Mouse (Mus musculus) forelimb bud, embryonic 11.5 days (tissue): ENCODE measurements around the gene Slc36a2.

Experiments used
- DNase-seq: peaks from one replicate; pipeline ENCODE4 v3.0.0-alpha.2; 2012; ENCODE audit warnings: low read depth, low spot score

Slc36a2 gene

GRCm38 (mm10) chr11:55184733-55185291, at the start of gene Slc36a2:
TSS of gene Slc36a2 (minus strand) at chr11:55185077.
- no peak for DNase-seq

DNA sequence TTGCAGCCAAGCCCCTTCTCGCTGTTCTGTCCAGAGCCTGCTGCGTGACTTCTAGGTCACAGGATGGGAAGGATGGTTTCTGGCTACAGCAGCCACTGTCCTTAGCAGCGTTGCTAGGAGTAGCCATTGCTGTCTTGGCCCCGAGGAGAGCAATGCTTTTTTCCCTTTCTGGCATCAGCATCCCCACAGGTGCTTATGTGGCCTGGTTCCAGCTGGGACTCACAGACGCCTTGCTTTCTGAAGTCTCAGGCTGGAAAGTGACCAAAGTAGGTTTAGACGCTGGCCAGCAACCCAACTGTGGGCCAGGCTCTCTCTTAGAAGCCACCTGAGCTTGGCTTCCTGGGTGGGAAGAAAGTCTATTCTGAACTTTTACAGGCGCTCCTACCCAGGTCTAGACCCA, 49.4 kb upstream of the Slc36a2 start:
- DNase-seq, result no peak

DNA sequence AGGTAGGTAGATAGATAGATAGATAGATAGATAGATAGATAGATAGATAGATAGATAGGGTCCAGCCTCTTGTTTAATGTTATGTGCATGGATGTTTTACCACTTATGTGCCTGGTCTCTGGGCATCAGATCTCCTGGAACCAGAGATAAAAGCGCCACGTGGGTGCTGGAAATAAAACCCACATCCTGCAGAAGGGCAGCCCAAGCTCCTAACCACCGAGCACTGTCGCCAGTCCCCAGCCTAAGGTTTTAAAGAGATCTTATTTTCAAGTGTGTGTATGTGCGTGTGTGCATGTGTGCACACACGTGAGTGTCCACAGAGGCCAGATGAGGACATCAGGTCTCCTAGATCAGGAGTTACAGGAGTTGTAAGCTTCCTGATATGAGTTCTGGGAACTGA, 46.2 kb upstream of the Slc36a2 start:
- DNase-seq, result no peak

- no peak for DNase-seq
Measured at GRCm38 (mm10) chr11:55221306-55221705, 36.4 kb upstream of the Slc36a2 start.

DNA sequence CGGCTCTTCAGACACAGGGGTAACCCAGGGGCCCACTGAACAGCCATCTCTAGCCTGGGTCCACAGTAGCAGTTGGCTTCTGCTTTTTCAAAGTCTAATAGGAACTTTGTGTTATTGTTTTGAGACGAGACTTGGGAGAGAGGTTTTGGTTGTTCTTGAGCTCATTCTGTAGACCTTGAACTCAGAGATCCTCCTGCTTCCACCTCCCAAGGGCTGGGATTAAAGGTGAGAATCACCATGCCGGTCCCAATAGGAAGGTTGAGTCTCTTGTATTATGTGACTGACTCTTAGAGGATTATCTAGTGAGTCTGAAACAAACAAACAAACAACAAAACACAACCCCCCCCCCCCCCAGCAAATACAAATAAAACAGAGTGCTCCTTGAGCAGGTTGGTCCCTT, 33.6 kb upstream of the Slc36a2 start:
- no peak for DNase-seq

GRCm38 (mm10) chr11:55217880-55218279, 33.0 kb upstream of the Slc36a2 start:
- DNase-seq, result no peak

- DNase-seq, result no peak
Measured at GRCm38 (mm10) chr11:55217418-55217817, 32.5 kb upstream of the Slc36a2 start.

- no peak for DNase-seq
Measured at GRCm38 (mm10) chr11:55216830-55217229, 32.0 kb upstream of the Slc36a2 start.

- DNase-seq, result no peak
Measured at GRCm38 (mm10) chr11:55216061-55216460, 31.2 kb upstream of the Slc36a2 start.

DNA sequence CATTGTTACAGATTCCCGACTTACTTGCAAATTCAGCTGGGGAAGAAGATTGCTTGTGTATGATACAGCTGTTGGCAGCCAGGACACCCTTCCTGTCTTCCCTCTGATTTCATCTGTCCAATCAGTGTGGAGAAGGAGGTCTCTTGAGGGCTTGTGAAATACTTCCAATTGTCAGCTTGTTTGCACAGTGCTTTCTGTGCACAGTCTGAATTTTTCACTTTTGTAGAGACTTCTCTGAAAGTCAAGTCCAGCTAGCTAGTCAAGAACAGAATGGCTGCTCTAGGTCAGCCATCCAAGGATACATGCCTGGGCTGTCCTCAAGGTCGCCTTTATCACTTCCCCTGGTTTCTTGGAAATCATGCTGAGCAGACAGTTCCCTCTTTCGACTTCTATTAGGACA, 30.1 kb upstream of the Slc36a2 start:
- no peak for DNase-seq

GRCm38 (mm10) chr11:55214161-55214560, 29.3 kb upstream of the Slc36a2 start:
- DNase-seq, result no peak

DNA sequence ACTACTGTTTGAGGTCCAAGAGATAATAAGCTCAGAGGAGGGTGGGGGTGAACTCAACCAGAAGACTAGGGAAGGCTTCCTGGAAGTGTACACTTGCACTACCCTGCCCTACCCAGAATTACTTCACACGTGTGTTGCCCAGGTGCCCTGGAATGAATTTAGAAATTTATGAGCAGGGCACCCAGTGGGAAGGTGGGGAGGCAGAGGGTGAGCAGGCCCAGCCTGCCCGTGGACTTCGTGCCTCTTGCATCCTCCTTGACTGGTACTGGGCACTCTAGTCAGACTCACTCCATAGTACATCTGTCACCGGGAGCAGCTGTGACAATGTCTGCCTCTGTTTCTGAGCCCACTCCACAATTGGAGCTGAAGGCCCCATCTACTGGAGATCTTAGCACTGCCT, 28.6 kb upstream of the Slc36a2 start:
- DNase-seq, result no peak

- DNase-seq, result no peak
Measured at GRCm38 (mm10) chr11:55209626-55210353, 24.9 kb upstream of the Slc36a2 start.

GRCm38 (mm10) chr11:55209032-55209431, 24.2 kb upstream of the Slc36a2 start:
- DNase-seq, result no peak

DNA sequence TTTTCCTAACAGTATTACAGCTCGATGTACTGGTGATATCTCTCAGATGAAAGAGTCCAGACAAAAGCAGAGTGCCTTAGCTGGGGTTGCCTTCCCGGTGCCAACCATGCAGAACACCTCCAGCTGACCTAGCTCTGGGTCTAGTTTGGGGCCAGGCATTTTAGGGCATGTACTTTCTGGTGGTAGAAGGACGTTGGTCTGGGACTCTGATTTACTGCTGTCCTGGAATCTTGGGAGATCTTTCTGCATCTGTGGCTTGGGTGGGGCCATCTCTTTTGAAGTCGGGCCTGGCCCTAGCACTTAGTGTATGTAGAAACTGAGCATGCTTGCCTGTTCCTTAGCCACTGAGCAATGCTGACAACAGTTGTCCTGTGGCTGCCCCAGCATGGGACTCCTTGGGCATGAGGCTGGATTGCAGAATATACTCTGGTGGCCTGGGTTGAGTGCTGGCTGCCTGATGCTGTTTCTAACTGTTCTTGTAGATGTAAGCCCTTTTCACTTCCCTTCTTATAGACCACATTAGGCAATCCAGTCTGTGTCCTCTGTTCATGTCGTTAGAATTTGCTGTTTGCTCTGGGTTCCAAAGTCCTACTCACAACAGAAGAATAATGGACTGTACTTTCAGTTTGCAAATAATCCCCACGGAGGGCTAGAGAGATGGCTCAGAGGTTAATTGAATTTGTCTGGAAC, 23.3 kb upstream of the Slc36a2 start:
- no peak for DNase-seq

DNA sequence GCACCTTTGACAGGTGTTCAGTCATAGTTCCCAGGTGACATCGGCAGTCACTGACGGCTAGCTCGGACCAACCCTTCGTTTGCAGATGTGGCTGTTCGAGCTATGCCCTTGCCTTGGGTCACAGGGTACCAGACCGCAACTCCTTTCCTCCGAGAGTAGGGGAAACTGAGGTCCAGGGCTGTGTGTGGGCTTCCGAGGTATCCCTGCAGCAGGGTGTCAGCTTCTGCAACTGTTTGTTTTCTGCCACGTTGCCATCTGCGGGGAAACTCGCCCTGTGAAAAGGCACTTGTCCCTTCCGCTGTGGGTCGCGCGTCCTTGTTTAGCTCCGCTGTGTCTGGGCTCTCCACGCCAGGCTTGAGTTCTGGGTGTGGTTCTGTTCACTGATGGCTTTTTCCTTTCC, 19.7 kb upstream of the Slc36a2 start:
- no peak for DNase-seq

- DNase-seq, result peak; percentile 95
Measured at GRCm38 (mm10) chr11:55204159-55204596, 19.3 kb upstream of the Slc36a2 start, which contains the start of gene Slc36a1. TSS of gene Slc36a1 (plus strand) at chr11:55204350.

- DNase-seq, result no peak
Measured at GRCm38 (mm10) chr11:55197740-55198510, 13.0 kb upstream of the Slc36a2 start.

GRCm38 (mm10) chr11:55197086-55197485, 12.2 kb upstream of the Slc36a2 start:
- no peak for DNase-seq

GRCm38 (mm10) chr11:55190216-55190615, 5.3 kb upstream of the Slc36a2 start:
- no peak for DNase-seq

DNA sequence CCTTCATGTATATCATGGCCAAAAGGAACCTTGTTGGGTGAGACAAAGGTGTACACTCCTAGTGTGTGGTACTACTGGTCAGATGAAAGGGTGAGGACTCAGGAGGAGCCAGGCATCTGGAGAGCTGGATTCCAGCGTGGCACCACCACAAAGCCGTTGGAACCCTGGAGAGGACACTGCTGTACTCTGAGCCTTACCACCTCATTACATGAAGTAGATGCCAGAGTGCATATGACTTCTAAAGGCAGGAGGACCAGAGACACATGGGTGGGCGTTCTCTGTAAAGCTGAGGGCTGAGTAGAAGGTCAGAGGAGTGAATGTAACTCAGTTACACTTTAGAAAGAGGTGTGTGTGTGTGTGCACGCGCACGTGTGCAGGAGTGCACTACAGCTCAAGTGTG, 2.9 kb upstream of the Slc36a2 start:
- no peak for DNase-seq

- DNase-seq, result no peak
Measured at GRCm38 (mm10) chr11:55187292-55187691, 2.4 kb upstream of the Slc36a2 start.
